Mouse (Mus musculus) kidney, adult 2 months (tissue): ENCODE measurements around the gene Arrb1. TPM values are rescaled to one million over a fixed set of nuclear protein-coding genes. Genes with fewer than 3 reads are reported as not detected.

Experiments used
- DNase-seq: peaks from one replicate; pipeline ENCODE4 v3.0.0; 2021
- H3K27ac ChIP-seq: fragments of 200-500 bp; 2 replicates; pipeline ENCODE4 v1.5.1; 2012; ENCODE audit warnings: low read depth, low read length, control low read depth, inconsistent platforms; ENCODE audit not compliant: insufficient read depth
- H3K27me3 ChIP-seq: fragments of 200-500 bp; replicated peaks from 2 replicates; pipeline ENCODE4 v1.6.1; 2012; ENCODE audit warnings: mild to moderate bottlenecking, moderate library complexity, low read length, inconsistent platforms; ENCODE audit not compliant: control insufficient read depth, insufficient read depth
- H3K36me3 ChIP-seq: fragments of 200-500 bp; 2 replicates; pipeline ENCODE4 v1.6.1; 2012; ENCODE audit warnings: mild to moderate bottlenecking, moderate library complexity, low read length, inconsistent platforms; ENCODE audit not compliant: control insufficient read depth, insufficient read depth
- H3K4me1 ChIP-seq: fragments of 200-500 bp; 2 replicates; pipeline ENCODE4 v1.6.1; 2011; ENCODE audit warnings: low read length; ENCODE audit not compliant: control insufficient read depth, insufficient read depth
- H3K4me3 ChIP-seq: fragments of 200-500 bp; 2 replicates; pipeline ENCODE4 v1.5.1; 2011; ENCODE audit warnings: mild to moderate bottlenecking, low read depth, low read length, control low read depth; ENCODE audit not compliant: insufficient read depth
- CTCF ChIP-seq: fragments of 200-500 bp; conservative IDR thresholded peaks from 2 replicates; pipeline ENCODE4 v1.5.1; 2011; ENCODE audit warnings: low read depth, mild to moderate bottlenecking, control low read depth, low read length, moderate library complexity, mixed read lengths; ENCODE audit not compliant: insufficient read depth, insufficient read length
- POLR2A ChIP-seq: fragments of 200-500 bp; IDR thresholded peaks from one replicate; pipeline ENCODE4 v1.6.1; 2011; ENCODE audit warnings: low read depth, low read length, control low read depth
- WGBS: fragments of 180-500 bp; shearing (Covaris S2); methylation state at CpG from one replicate; pipeline ENCODE4 v1.1.7; 2018; 5-methylcytosine and 5-hydroxymethylcytosine counted together
- polyA plus RNA-seq: library from polyadenylated mRNA; depleted of rRNA; stranded (reverse); fragments of >200 nt; gene quantifications from 2 replicates; pipeline ENCODE4 v1.2.3, GENCODE M21; 2012

Arrb1 gene
- polyA plus RNA-seq, 1 experiment: 47.1 TPM

DNA sequence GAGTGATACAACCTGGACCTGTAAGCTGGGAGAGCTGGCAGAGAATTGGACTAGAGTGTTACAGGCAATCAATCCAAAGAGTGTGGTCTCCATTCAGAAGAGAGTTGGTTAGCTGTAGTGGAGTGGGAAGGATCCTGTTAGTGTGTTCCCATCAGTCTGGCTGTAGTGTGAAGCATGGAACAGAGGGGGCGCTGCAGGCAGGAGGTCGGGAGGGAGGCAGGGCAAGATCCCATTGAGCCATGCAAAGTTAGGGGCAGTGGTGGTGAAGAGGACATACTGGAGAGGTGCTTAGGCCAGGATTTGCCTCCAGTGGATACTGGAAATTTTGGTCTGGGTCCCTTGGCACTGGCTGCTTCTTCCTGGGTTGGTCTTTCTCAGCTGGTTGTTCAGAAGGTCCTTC is 83.0 kb downstream of the Arrb1 start:
- DNase-seq: no peak
- Histone ChIP-seq H3K27me3 (no peaks in the 10 kb centered on the region), H3K27ac (no peak overlapping the region), H3K4me1 (no peaks in the 10 kb centered on the region), H3K36me3 (no peaks in the 10 kb centered on the region), H3K4me3 (no peak overlapping the region)
- 58% methylated on average over 2 of the region's 2 CpGs for WGBS
- no peak for TF ChIP-seq CTCF
- TF ChIP-seq POLR2A: no peak

- Histone ChIP-seq H3K4me3 (no peak overlapping the region), H3K27me3 (no peaks in the 10 kb centered on the region), H3K36me3 (no peaks in the 10 kb centered on the region), H3K27ac (no peak overlapping the region), H3K4me1 (no peaks in the 10 kb centered on the region)
- no peak for TF ChIP-seq POLR2A
- TF ChIP-seq CTCF: peak; percentile 66
- 5% methylated on average over 3 of the region's 3 CpGs for WGBS
- peak; percentile 39 for DNase-seq
Measured at GRCm38 (mm10) chr7:99618860-99619259, 83.6 kb downstream of the Arrb1 start.

DNA sequence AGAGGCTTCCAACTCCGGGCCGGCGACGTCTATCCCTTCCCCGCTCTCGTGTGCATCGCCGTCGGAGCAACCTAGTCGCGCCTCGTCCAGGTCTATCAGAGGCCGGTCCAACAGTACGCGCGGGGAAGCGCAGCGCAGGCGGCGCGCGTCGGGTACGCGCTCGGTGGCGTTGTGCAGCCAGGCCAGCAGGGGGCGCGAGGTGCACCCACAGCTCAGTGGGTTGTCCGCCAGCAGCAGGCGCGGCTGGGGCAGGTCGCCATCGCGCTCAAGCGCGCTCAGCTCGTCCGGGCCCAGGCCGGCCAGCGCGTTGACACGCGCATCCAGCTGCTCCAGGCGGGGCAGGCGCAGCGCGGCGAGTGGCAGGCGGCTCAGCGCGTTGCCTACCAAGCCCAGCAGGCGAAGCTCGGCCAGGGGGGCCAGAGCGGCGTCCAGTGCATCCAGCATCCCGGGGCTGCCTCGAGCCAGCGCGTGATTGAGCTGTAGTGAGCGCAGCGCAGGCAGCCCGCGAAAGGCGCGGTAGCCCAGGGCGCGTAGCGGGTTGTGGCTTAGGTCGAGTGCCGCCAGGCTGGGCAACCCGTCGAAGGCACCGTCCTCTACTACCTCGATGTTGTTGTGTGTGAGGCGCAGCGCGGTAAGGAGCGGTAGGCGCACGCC is 90.6 kb downstream of the Arrb1 start:
- H3K27ac ChIP-seq: no peak overlapping the region
- peak overlapping the region; percentile 49 for H3K4me3 ChIP-seq
- TF ChIP-seq CTCF (peak; percentile 84), POLR2A (no peak)
- peak; percentile 90 for DNase-seq
- H3K4me1 ChIP-seq: no peaks in the 10 kb centered on the region
- no peaks in the 10 kb centered on the region for H3K36me3 ChIP-seq
- no peaks in the 10 kb centered on the region for H3K27me3 ChIP-seq
- whole genome bisulfite sequencing: under 1% methylated on average over 80 of the region's 81 CpGs

DNA sequence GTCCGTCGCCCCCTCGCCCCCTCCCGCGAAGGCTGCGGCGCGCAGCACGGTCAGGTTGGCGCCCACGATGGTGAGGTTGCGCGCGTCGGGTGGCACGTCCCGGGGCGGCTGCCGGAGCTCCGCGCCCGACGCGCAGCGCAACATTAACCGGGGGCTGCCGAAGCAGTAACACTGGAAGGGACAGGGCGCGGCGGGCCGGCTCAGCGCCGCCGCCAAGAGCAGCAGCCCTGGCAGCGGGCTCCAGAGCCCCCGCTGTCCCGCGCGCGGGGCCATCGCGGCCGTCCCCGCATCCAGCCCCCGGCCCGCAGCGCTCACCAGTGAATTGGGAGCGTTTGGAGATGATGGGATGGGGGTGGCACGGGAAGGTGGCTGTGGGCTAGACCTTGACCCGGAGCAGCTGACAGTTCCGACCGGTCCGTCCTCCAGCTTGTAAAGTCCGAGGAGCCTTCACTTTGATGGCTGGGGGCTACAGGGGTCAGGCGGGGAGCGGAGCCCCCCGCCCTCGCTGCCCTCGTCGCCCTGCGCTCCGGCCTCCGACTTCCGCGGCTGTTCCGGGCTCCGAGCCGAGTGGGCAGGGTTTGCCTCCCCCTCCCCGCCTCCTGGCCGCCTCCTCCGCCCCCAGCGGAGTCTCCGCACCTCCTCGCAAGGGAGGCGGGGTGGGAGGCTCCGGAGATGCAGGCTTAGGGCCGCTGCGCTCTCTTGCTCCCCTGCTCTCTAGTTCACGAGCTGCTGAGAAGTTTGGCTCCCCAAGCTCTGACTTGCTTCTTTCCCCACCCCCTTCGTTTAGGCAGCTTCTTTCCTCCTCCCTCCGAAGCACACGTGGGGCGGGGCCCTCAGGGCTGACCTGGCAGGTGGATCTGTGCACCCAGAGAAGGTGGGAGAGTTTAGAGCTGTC is 91.4 kb downstream of the Arrb1 start, which contains the start of gene Tpbgl:
TSS of gene Tpbgl (minus strand) at position 728 of the 895 bp plus-strand sequence.
- no peaks in the 10 kb centered on the region for H3K4me1 ChIP-seq
- no peak within 1 kb of the TSS for H3K27ac ChIP-seq
- H3K27me3 ChIP-seq: no peaks in the 10 kb centered on the region; the same call in 1 of the 2 replicates
- 1% methylated on average over 83 of the region's 83 CpGs for WGBS
- TF ChIP-seq POLR2A (no peak), CTCF (no peak)
- DNase-seq: peak; percentile 78
- peak within 1 kb of the TSS; percentile 49 for H3K4me3 ChIP-seq
- H3K36me3 ChIP-seq: no peaks in the 10 kb centered on the region

DNA sequence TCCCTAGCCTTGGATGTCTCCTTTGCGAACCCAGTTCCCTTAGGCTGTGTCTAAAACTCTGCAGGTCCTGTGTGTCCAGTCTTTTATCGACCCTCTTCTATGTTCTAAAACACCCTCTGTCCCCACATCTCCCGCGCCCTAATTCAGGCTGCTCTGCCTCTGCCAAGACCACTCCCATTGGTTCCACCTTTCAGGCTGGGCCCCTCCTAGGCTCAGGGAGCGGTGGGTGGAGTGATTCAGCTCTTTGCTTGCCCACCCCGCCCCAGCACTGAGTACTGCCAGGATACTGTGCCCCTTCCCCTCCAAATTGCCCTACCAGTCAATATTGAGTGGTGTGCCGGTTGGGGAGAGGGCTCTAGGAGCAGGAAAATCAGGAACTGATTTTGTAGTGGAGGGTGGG is 92.1 kb downstream of the Arrb1 start:
- Histone ChIP-seq H3K4me3 (no peak overlapping the region), H3K4me1 (no peaks in the 10 kb centered on the region), H3K27ac (no peak overlapping the region), H3K27me3 (no peaks in the 10 kb centered on the region; the same call in 1 of the 2 replicates), H3K36me3 (no peaks in the 10 kb centered on the region)
- no peak for TF ChIP-seq CTCF
- TF ChIP-seq POLR2A: no peak
- DNase-seq: no peak
- WGBS: 16% methylated on average over 7 of the region's 7 CpGs

- WGBS: 14% methylated on average over 6 of the region's 6 CpGs
- no peak for DNase-seq
- Histone ChIP-seq H3K4me1 (no peaks in the 10 kb centered on the region), H3K4me3 (no peak overlapping the region), H3K27me3 (no peaks in the 10 kb centered on the region; the same call in 1 of the 2 replicates), H3K36me3 (no peaks in the 10 kb centered on the region), H3K27ac (no peak overlapping the region)
- TF ChIP-seq CTCF (no peak), POLR2A (no peak)
Measured at GRCm38 (mm10) chr7:99632286-99632685, 97.0 kb downstream of the Arrb1 start.
